Mouse (Mus musculus) E14TG2a.4 (cell line): ENCODE results near the gene Sdhaf1.

ENCODE experiments used
- CTCF ChIP-seq: conservative IDR thresholded peaks from 2 replicates; pipeline ENCODE4 v1.5.1; 2014; ENCODE audit warnings: low read length
- NANOG ChIP-seq: IDR thresholded peaks from 2 replicates; pipeline ENCODE4 v1.6.1; 2014; ENCODE audit warnings: borderline replicate concordance, low read length, mixed read lengths
- POU5F1 ChIP-seq: IDR thresholded peaks from 2 replicates; pipeline ENCODE4 v1.6.1; 2014; ENCODE audit warnings: low read length, borderline replicate concordance

DNA sequence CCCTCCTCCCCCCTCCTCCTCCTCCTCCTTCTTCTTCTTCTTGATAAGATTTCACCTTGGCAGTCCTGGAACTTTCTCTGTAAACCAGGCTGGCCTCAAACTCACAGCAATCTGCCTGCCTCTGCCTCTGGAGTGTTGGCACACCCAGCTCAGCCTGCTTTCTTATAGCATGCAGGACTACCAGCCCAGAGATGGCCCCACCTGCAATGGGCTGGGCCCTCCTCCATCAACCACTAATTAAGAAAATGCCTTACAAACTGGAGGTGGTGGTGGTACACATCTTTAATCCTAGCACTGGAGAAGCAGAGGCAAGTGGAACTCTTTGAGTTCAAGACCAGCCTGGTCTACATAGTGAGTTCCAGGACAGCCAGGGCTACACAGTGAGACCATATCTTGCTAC is 2.7 kb upstream of the Sdhaf1 start:
- no peak for TF ChIP-seq CTCF
- no peak for TF ChIP-seq NANOG
- no peak for TF ChIP-seq POU5F1
